Mouse (Mus musculus) induced T-regulatory cell, adult 2 months (primary cell): Measurements from ENCODE around the gene Armc2.

Experiments
- DNase-seq: peaks from one replicate; pipeline ENCODE4 v3.0.0-alpha.2; 2012; ENCODE audit warnings: low read depth

Armc2 gene

GRCm38 (mm10) chr10:42018016-42018949, at the start of gene Armc2:
Gene Armc2 (minus strand): TSS chr10:42018442.
- DNase-seq, result peak; percentile 75

- no peak for DNase-seq
These were observed 46.2 kb upstream of the Armc2 start for GRCm38 (mm10) chr10:42064446-42064845.

GRCm38 (mm10) chr10:42059522-42059921, 41.3 kb upstream of the Armc2 start:
- no peak for DNase-seq

GRCm38 (mm10) chr10:42057746-42058145, 39.5 kb upstream of the Armc2 start:
- no peak for DNase-seq

GRCm38 (mm10) chr10:42057231-42057601, 39.0 kb upstream of the Armc2 start:
- DNase-seq, result peak; percentile 70

GRCm38 (mm10) chr10:42056486-42057230, 38.4 kb upstream of the Armc2 start:
- peak; percentile 23 for DNase-seq

- no peak for DNase-seq
These were observed 37.3 kb upstream of the Armc2 start for GRCm38 (mm10) chr10:42055224-42056165.

- DNase-seq, result no peak
These were observed 32.8 kb upstream of the Armc2 start for GRCm38 (mm10) chr10:42051069-42051468.

GRCm38 (mm10) chr10:42048648-42049047, 30.4 kb upstream of the Armc2 start:
- DNase-seq, result no peak

- DNase-seq, result no peak
These were observed 26.3 kb upstream of the Armc2 start for GRCm38 (mm10) chr10:42044574-42044973.

- DNase-seq, result no peak
These were observed 25.1 kb upstream of the Armc2 start for GRCm38 (mm10) chr10:42043307-42043706.

- DNase-seq, result no peak
These were observed 24.6 kb upstream of the Armc2 start for GRCm38 (mm10) chr10:42042881-42043280.

- no peak for DNase-seq
These were observed 23.8 kb upstream of the Armc2 start for GRCm38 (mm10) chr10:42042087-42042486.

- no peak for DNase-seq
These were observed 20.3 kb upstream of the Armc2 start for GRCm38 (mm10) chr10:42038571-42038970.

- DNase-seq, result no peak
These were observed 19.1 kb upstream of the Armc2 start for GRCm38 (mm10) chr10:42037301-42037870.

- no peak for DNase-seq
These were observed 18.6 kb upstream of the Armc2 start for GRCm38 (mm10) chr10:42036846-42037245.

- DNase-seq, result no peak
These were observed 15.3 kb upstream of the Armc2 start for GRCm38 (mm10) chr10:42033571-42033970.

- peak; percentile 83 for DNase-seq
These were observed 12.8 kb upstream of the Armc2 start for GRCm38 (mm10) chr10:42031021-42031420.

GRCm38 (mm10) chr10:42029502-42029901, 11.3 kb upstream of the Armc2 start:
- peak; percentile 26 for DNase-seq

GRCm38 (mm10) chr10:42027337-42027736, 9.1 kb upstream of the Armc2 start:
- no peak for DNase-seq

GRCm38 (mm10) chr10:42024406-42024805, 6.2 kb upstream of the Armc2 start:
- no peak for DNase-seq

GRCm38 (mm10) chr10:42021536-42021935, 3.3 kb upstream of the Armc2 start:
- DNase-seq, result no peak
